Mouse (Mus musculus) fat pad, adult 2 months (tissue): ENCODE data around the gene Map6.

Source experiments
- DNase-seq: peaks from one replicate; pipeline ENCODE4 v3.0.0-alpha.2; 2011; ENCODE audit warnings: low read depth, low spot score; ENCODE audit errors: extremely low read depth

The Map6 gene

DNA sequence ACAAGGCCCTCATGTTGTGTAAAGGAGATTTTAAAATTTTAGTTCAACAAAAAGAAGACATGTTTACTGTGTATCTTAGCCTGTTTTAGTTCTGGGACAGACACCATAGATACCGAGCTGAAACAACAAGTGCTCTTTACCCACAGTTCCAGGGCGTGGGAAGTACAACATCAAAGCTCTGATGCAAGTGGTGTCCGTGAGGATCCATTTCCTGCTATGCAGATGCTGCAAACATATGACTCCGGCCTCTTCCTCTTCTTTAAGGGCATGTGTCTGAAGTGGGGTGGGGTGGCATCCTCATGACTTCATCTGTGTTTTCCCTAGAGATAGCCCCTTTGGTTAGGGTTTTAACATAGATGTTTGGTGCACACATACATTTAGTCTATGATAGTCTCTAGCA, 3.7 kb upstream of the Map6 start:
- DNase-seq, result no peak

GRCm38 (mm10) chr7:99264597-99264996, 2.6 kb upstream of the Map6 start:
- no peak for DNase-seq

- DNase-seq, result no peak
Measured at GRCm38 (mm10) chr7:99267897-99268505, 754 bp downstream of the Map6 start.

DNA sequence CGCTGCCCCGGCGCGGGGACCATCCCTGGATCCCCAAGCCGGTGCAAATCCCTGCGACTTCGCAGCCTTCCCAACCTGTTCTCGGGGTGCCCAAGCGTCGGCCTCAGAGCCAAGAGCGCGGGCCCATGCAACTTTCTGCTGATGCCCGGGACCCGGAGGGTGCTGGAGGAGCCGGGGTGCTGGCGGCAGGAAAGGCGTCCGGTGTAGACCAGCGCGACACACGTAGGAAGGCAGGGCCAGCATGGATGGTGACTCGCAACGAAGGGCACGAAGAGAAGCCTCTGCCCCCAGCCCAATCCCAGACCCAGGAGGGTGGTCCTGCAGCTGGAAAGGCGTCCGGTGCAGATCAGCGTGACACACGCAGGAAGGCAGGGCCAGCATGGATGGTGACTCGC, 1.3 kb downstream of the Map6 start:
- no peak for DNase-seq

DNA sequence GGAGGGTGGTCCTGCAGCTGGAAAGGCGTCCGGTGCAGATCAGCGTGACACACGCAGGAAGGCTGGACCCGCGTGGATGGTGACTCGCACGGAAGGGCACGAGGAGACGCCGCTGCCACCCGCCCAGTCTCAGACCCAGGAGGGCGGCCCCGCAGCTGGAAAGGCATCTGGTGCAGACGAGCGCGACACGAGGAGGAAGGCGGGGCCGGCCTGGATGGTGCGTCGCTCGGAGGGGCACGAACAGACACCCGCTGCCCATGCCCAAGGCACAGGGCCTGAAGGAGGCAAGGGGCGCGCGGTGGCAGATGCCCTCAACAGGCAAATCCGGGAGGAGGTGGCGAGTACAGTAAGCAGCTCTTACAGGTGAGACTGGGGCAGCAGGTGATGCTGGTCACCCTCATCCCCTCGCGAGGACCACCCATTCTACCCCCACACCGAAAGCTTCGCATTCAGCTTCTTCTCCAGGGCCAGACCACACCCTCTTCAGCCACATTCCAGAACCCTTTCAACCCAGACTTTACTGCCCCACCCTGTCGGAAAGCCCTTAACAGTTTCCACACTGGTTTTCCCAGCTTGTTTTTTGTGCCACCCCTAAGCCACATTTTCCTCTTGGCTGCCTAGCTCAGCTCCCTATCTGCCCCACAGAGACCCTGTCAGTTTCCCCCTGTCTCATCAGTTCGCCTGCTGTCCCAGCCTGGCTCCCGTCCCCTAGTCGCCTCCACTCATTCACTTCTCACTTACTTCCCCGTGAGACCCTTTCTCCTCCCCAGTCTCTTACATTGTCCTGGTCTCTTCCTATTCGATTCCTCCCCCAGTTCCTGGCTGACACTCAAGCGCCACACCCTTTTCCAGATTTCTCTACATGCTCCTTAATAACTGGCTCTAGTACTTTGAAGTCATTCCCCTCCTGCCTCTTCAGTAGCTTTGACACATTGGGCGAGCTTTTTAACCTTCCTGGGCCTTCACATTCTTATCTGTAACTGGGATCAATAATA, 2.0 kb downstream of the Map6 start:
- DNase-seq, result no peak

GRCm38 (mm10) chr7:99271630-99272029, 4.4 kb downstream of the Map6 start:
- no peak for DNase-seq

DNA sequence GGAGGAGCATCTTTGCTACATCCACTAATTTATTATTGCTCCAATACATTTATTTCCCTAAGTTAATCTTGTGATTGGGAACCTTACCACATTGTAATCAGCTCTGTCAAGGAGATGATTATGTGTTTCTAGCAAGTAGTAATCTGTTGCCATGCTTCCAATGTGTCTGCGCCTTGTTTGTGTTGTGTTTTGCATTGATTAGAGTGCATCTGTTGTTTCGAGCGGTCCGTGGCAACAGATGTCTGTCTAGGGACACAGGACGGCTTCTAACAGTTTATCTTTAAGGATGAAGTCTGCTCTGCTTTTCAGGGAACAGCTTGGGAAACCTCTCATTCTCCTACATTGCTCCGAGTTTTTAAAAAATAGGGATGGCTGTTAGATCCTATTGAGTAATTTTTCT, 7.9 kb downstream of the Map6 start:
- no peak for DNase-seq

GRCm38 (mm10) chr7:99276679-99277078, 9.4 kb downstream of the Map6 start:
- no peak for DNase-seq

GRCm38 (mm10) chr7:99278309-99278708, 11.1 kb downstream of the Map6 start:
- DNase-seq, result no peak

DNA sequence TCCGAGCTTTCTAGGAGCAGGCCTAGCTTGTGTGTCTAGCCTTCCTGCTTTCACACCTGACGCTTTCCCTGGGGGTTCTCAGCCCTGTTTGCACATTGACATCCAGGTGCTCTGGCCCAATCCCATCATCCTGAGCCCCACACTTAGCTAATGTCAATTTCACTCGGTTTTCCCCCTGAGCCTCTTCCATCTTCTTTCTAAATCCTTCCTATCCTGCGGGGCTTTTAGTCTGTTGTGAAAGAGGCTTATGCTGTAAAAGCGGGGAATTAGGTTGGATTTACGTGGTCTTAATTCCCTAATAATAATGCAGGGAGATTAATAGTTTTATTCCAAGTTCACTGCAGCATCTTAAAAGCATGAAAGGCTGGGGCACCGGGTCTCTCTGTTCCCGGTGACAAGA, 12.3 kb downstream of the Map6 start:
- DNase-seq, result no peak

DNA sequence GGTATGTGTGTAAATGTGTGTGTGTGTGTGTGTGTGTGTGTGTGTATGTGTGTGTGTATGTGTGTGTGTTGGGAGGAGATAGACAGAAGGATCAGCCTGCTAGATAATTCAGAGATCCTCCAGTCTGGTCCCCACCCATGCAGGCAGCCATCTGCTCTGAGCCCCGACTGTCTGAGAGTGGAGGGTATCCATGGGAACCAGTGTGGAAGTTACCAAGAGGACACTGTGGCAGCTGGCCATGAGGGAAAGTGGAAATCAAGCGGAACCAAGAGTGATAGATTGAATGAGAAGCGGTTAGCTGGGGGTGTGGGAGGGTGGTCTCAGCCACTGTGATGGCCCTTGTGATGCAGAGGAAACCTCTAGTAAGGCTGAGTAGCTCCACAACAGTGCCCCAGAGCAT, 20.0 kb downstream of the Map6 start:
- no peak for DNase-seq

GRCm38 (mm10) chr7:99290008-99290407, 22.8 kb downstream of the Map6 start:
- DNase-seq, result no peak

DNA sequence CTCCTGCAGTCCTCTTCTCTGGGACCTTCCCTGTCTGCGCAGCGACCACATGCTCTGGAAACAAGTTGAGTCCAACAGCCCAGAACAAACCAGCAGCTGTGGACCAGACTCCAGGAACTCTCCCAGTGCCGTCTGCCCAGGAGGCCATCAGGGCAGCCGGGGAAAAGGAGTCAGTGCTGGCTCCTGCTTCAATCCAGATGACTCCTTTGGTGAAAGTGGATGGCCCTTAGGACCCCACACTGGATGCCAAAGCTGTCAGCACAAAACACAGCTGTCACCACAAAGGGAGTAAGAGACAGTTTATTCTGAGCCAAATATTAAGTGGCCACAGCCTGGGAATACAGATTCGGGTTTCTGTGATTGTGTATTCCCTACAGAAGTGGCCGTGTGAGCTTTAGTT, 23.7 kb downstream of the Map6 start:
- no peak for DNase-seq

GRCm38 (mm10) chr7:99294198-99294780, 27.0 kb downstream of the Map6 start:
- no peak for DNase-seq

DNA sequence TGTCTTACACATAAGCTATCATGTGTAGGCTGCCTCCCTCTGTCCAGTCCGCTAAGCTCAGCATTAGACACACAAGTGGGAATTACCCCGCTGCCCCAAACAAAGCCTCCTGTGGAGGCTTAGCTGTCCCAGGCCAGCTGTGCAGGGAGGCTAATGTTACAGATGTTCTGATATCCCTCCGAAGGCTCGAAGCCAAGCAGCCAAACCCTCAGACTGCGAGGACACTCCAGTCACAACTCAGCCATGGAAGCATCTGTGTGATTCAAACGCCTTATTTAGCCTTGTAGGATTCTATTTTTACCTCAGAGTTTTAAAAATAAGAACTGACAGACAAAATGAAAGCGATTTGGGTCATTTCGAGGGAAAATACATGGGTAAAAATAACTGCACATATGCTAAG, 27.9 kb downstream of the Map6 start:
- DNase-seq, result no peak

DNA sequence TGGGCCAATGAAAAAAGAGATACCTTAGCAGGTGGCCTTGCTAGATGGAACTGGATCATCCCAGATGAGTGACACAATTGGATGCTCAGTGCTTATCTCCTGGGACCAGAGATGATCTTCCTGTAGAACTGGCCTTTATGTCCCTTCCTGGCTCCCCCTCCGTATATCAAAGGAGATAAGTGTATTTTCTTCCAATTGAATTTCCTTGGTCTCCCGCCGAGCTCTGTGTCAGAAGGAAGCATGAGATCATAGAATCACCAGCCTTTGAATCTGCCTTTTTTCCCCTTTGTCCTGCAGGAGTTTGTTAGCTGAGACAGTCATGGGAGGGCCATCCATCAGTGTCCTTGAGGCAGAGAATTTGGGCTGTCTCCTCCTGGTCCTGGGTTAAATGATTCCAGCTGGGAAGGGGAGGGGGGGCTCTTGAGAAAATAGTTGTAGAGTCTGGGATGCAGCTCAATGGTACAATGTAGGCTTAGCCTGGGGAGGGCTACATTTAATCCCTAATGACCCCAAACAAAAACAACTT, 33.5 kb downstream of the Map6 start:
- no peak for DNase-seq

DNA sequence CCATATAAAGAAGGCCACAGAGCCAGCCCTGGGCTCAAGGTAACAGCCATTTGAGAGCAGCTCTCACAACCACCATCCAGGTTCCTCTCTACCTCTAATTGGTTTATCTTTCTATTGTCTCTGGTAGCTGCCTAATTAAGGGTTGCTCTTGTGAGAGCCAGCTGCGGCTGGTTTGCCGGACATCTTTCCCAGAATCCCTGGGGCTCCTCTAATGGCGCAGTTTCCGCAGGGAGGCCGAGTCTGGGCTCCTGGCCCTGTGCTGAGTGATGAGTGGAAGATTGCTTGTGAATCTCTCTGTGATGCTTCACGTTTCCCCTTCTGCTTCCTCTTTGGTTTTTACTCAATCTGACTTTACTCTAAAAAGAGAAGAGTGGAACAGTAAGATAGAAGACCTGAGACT, 36.8 kb downstream of the Map6 start:
- no peak for DNase-seq

DNA sequence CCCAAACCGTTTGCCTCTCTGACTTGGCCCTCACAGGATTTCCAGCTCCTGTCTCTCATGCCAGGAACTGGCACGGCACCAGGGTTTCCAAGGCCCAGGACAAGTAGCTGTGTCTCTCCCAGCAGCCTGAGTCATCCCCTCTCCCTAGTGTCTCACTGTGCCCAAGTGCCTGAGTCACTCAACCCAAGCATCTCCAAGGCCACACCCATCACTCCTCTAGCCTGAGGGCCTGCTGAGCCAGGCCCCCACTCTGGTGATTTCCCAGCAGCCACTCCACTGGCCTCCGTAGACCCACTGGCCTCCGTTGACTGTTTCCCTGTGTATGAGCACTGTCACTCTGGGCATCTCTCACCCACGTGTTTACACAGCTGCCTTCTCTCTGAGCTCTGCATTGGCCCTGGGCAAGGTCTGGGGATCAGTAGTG, 37.7 kb downstream of the Map6 start:
- peak; percentile 28 for DNase-seq

DNA sequence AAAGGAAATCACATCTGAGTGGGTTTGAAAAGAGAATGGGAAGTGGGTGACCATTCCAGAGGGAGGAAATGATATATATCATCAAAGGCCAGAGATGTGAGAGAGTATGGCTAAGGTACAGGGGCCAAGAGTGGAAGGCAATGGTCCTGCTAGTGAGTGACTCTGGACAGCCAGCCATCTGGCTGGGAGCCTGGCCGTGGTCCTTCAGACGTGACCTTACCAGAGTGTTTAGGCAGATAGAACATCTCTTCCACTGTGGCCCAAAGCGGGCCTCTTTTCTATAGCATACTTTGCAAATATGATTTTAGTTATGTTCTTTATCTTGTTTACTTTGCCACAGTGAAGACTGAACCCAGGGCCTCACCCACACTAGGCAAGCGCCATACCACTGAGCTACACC, 38.4 kb downstream of the Map6 start:
- no peak for DNase-seq

GRCm38 (mm10) chr7:99306640-99307039, 39.4 kb downstream of the Map6 start:
- no peak for DNase-seq

GRCm38 (mm10) chr7:99311433-99311832, 44.2 kb downstream of the Map6 start:
- no peak for DNase-seq

DNA sequence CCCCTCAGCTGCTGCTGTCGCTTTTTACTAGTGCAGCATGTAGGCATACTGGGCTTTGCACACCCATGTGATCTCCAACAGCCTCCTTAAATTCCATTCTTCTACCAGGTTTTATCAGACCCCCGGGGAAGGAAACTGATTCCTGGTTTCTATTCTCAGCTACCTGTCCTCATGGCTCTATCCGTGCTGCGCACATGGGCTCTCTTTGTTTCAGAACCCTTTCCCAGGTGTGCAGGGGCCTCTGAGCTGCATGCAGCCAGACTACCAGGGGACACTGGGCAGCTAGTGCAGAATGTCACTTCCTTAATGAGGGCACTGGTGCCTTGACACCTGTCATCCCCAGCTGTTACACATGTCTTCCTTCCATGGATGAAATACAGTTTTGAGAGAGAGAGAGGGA, 44.8 kb downstream of the Map6 start:
- no peak for DNase-seq
